Mouse (Mus musculus): ENCODE measurements around the gene Phc2. TPM values are rescaled to one million over a fixed set of nuclear protein-coding genes. Genes with fewer than 3 reads are reported as not detected.
"Not testable (repeated sequence)": the region's sequence is repeated elsewhere in the genome, so short reads cannot be mapped to it uniquely, and the experiment has no call there.

The Phc2 gene
- total RNA-seq (2021) = 10 to 100 TPM; 39.5 to 45.3 TPM
- long read RNA-seq, experiment 1, transcript Phc2-202 (7 exons, 2,535 nt) = major isoform, 45 of 58 reads
- long read RNA-seq, experiment 1, partial matches to known transcripts = 3 of 58 reads
- long read RNA-seq, experiment 1, other reads (novel, unspliced or antisense) = 9 of 58 reads
- long read RNA-seq, experiment 2, transcript Phc2-202 (7 exons, 2,535 nt) = major isoform, 15 of 29 reads
- long read RNA-seq, experiment 2, partial matches to known transcripts = 7 of 29 reads
- long read RNA-seq, experiment 2, other reads (novel, unspliced or antisense) = 7 of 29 reads

DNA sequence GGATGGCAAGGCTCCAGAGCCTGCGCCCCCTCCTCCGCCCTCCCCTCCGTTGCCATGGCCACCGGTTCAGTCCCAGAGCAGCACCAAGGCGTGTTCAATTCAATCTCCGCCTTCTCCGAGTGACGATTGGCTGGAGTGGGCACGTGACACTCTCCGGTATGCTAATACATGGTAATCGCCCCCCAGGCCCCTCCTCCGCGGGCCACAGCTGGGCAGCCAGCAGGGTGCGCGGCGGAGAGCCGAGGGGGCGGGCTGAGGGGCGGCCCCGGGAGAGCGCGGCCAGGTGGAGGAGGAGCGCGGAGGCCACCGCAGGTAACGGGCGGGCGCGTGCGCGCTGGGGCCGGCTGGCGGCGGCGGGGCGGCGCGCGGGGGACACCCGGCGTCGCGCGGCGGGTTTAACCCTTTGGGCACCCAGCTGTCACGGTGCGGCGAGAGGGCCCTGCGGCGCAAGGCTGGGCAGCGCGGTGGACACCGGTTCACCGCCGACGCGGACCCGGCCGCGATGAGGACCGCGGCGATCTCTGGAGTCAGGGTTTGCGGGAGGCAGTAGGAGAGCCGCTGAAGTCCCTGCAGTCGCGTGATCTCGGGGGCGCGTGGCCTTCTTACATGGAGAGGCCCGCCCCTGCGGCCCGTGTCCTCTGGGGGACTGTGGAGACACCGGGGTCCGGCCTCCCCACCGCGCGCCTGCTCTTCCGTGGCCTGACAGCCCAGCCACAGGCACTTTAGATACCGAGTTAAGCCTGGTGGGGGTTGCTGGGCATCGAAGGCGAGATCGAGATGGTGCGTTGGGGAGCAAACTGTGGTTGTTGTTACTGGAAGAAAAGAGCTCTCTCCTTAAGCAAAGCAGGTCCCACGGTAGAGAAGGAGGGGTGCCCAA is at the start of gene Phc2:
Phc2 (plus strand) TSS at position 198 of the 877 bp plus-strand sequence.
- DNase-seq = peak; percentile 87 to 92

DNA sequence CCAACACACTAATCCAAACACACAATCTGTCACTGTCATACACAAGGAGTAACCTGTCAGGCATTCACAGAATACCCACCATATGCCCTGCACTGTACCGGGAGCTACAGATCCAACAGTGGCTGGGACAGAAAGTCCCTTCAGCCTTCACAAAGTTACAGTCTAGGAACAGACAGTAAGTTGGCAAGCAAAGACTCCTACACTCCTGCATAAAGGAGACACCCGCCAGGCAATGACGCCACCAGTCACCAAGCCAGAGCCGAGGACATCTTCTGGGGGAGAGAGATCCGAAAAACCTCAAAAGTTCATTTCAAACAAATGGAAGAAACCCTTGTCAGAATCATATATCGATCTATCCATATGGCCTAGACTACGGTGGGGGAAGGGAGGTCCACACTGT is 47.9 kb upstream of the Phc2 start:
- no peak for DNase-seq

DNA sequence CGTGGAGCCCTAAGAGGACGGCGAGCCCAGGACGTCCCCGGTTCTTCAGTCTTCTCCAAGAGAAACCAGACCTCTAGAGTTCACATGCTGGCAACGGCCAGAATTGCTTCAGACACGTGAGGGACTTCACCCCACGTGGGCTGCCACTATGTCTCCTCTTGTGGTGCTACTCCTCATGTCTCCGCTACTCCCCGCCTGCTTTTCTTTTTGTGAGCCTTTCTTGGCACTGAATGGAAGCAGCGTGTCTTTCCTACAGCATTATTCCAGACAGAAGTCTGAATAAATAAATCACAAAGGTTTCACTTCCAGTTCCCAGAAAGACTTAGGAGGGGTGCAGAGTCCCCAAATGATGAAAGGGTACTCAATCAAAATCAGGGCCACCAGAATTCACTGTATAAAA is 46.8 kb upstream of the Phc2 start:
- DNase-seq = peak; percentile 19 to 37

DNA sequence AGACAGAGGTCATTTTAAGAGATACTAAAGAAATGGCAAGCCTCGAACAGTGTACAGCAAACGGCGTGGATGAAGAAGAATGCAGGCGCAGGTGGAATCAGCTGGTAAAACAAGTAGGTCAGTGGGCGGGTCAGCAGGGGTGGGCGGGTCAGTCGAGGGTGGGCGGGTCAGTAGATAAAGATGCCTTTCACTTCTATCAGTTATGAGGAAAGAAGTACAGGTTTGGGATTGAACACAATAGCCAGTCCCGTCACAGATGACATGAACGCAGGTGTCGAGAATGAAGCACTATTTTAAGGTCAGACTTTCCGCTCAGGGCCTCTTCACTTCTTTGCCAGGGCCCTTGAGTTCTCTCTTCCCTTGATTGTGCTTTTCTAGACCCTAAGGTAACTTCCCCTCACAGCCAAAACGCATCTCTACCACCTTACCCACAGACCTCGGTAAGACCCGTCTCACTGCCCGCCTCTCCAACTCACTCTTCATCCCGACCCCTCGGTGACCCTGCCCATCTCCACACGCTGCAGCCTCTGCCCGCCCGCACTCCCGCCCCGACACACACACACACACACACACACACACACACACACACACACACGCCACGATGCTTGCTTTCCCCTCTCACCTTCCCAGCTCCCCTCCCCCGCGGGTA is 45.1 kb upstream of the Phc2 start:
- peak in 1 of 2 experiments; percentile 7 for DNase-seq

DNA sequence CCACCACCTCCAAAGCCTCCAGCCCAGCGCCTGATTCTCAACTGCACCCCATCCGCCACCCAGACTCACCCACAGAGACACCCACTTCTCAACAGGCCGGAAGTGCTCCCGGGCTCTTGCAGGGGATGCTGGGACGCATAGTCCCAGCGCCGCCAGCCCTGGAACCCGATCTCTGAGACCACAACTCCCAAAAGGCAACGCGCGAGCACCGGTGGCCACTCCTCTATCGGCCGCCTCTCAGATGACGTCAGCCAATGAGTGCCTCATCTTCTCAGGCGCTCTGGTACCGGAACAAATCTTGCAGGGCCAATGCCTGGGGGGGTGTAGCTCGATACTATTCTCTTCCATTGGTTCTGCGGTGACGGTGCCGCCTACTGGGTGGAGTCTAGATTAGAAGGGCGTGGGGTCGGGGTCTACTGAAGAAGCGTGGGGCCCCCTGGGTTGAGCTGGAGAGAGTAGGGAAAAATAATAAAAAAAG is 44.5 kb upstream of the Phc2 start, which contains the start of gene Zscan20:
Zscan20 (minus strand) TSS at position 174 of the 478 bp plus-strand sequence.
- peak; percentile 96 to 99 for DNase-seq

DNA sequence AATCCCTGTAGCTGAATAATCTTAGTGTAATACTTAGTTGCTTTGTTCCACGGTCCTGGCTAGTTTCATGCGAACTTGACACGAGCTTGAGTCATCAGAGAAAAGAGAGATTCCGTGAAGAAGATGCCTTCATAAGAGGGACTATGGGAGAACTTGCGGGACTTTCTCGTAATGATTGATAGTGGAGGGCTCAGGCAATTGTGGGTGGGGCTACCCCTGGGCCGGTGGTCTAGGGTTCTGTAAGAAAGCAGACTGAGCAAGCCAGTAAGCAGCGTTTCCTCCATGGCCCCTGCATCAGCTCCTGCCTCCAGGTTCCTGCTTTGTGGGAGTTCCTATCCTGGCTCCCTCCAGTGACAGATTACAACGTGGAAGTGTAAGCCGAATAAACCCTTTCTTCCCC is 43.8 kb upstream of the Phc2 start:
- peak in 1 of 2 experiments; percentile 16 for DNase-seq

DNA sequence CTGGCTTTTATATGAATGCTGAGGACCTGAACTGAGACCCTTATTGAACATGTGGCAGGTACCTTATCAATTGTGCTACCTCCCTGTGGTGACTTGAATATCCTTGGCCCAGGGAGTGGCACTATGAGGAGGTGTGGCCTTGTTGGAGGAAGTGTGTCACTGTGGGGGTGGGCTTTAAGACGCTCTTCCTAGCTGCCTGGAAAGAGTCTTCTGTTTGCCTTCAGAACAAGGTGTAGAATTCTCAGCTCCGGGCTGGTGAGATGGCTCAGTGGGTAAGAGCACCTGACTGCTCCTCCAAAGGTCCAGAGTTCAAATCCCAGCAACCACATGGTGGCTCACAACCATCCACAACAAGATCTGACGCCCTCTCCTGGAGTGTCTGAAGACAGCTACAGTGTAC is 42.8 kb upstream of the Phc2 start:
- DNase-seq = not testable (repeated sequence)

DNA sequence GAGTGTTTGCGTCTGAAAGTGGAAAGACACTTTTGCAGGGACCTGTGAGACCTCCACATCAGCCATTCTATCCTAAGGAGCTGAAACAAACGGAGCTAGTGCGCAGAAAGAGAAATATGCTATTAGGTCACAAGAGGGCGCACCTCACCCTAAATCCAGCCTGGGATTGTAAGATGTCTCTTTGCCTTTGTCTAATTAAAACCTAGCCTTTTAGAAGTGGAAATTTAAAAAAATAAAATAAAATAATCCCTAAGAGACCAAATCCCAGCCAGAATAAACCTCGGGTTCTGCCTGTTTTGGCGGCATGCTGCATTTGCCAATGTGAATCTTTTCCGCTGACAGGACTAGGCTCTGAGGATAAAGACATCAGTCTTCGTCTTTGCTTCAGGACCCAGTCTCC is 41.2 kb upstream of the Phc2 start:
- DNase-seq = peak in 1 of 2 experiments; percentile 58

DNA sequence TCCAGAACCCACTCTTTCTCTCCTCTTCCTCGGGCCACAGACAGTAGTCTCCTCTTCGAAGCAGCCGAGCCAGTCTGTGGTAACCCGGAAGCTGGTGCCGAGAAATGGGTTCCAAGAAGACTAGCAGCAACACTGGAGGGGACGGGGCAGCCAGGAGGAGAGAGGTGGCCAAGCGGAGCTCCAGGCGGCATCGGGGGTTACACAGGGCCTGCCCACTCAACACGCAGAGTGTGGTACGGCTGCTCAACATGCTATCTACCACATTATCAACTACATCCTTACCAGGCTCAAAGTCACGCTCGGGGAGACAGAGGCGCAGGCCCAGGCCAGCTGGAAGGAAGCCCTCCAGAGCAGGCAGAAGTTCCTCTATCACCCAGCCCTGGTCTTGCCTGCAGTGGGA is 38.7 kb upstream of the Phc2 start:
- DNase-seq = no peak

DNA sequence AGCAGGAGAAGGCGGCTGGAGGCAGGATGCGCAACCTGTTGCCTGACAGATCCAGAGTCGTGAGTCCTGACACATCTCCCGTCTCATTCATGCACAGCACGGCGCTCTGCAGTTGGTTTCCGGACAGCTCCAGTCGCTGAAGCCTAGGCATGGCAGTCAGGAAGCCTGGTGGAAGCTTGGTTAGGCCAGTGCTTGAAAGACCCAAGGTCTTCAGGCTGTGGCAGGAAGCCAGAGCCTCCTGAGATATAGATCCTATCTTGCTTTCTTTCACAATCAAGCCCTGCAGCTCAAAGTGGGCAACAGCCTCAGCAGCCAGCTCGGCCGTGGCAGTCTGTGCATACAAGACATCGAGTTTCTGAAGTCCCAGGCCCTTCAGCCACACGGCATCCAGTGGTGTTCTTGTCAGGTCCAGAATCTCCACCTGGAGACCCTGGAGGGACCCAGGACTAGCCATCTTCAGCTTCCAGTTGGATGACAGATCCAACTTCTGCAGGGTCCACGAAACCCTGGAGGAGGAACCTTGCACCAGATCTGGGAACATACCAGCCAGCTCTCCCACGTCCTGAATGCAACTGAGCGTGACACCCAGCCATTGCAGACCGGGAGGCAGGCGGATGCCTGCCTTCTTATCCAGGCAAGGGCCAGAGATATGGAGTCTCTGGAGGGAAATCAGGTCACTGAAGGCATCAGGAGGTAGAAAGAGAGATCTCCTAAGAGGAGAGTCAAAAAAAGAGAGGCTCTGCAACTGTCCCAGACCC is 37.0 kb upstream of the Phc2 start:
- no peak for DNase-seq

DNA sequence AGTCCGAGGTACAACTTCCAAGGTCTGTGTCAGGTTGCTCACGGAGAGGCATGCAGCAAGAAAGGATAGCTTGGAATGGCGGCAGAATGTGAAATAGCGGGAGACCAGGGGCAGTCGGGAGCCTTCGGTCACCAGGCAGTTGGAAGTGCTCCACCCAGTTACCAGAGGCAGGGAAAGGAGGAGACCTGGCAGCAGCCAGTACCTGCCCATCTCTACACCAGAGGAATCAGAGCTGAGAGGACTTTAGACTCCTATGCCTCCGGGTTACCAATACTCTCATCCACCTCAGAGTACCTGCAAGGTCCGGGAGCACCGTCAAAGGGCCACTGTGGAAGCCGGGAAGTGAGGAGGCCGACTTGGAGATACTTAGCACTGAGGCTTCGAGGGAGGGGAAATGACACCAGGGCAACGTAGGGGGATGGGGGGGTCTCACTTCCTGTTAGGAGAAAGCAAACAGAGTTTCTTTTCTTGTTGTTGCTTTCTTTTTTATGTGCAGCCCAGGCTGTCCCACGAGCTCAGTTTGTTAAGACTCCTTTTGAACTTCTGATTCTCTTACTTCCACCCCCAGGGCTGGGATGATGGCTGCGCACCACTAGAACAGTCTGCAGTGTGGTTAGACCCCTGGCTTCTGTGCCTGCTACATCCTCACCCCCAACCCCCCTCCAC is 36.1 kb upstream of the Phc2 start, which contains the start of gene Tlr12:
Tlr12 (minus strand) TSS at position 374 of the 666 bp plus-strand sequence.
- DNase-seq = no peak

DNA sequence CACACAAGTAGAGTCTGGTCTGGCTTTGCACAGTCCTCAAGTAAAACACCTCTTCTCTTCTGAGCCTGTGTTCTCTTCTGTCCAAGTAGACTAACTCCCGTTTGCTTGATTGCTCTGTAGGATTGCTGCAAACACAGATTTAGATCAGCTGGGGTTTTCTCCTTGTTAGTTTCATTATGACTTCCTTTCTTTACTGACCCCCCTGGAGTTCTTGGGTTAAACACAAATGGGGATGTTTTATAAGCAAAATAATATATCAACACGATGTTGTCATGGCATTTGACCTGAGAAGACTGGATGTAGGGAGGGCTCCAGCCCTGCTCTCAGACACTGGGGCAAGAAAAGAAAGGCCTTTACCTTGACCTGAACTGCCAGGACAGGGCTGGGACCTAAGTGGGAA is 35.5 kb upstream of the Phc2 start:
- DNase-seq = no peak

DNA sequence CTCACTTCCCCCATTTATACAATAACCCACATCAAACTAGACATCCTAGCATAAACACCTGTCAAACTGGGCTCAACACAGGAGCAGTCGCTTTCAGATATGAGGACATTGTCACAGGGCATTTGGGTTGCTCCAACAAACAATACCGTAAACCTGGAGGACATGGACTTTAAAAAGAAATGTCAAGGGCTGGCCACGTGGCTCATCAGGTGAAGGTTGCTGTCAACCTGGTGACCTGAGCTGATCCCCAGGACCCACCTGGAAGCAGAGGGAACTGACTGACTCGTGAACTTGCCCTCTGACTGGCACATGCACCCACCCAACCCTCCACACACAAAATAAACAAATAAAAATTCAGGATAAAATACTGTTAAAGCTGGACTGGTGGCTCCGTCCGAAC is 33.9 kb upstream of the Phc2 start:
- DNase-seq = no peak

DNA sequence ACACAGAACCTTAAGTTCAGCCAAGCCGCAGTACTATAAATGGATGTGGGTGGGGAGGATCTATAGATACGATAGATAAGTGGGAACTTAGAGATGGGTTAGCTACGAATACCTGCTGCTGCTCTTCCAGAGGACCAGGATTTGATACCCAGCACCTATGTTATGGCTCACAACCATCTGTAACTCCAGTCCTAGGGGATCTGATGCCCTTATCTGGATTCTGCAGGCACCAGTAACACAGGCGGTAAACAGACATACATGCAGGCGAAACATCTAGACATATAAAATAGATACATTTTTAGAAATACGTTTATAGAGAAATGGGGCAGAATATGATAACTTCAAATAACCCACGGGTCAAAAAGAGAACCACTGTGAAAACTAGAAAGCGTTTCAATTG is 33.4 kb upstream of the Phc2 start:
- DNase-seq = no peak

DNA sequence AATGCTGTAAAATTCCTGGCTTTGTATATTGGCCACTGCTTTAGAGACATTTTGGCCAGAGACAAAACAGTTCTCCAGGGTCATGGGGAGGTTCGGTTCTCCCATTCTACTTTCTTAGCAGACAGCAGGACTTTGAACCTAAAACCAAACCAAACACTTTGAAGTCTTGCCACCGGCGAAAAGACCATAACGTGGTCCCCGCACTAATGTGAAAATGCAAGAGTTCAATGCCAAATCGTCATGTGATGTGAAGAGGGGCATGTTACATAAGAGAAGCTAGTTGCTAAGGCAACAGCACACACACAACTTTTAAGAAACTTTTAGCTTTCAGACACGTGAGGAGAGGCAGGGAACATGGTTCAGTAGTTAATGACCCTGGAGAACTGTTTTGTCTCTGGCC is 19.1 kb upstream of the Phc2 start:
- DNase-seq = no peak

DNA sequence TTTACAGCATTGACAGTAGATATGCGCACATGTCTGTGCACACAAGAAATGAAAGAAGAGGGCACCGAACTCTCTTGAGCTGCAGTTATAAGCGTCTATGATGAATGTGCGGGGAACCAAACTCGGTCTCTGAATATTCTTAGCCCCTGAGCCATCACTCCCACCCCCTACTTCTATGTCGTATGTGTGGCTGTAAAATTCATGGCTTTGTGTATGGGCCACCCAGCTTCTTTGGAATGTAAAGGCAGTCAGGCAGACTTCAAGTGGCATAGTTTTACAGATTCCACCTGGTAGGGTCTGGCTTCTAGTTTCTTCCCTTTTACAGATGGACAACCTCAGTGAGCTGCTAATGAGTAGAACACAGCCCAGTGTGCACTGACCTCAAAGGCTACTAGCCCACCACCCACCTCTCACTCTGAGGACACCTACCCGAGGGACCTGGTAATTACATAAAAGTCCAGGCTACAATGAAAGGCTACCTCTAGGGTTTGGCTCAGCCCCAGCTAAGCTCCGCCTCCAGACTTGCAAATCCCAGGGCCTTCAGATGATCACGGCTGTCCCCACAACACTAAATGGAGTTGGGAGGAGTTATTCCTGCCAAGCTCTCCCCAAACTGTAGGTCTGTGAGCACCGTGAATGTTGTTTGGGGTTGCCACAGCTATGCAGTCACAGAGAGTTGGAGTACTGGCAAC is 18.5 kb upstream of the Phc2 start:
- DNase-seq = no peak

DNA sequence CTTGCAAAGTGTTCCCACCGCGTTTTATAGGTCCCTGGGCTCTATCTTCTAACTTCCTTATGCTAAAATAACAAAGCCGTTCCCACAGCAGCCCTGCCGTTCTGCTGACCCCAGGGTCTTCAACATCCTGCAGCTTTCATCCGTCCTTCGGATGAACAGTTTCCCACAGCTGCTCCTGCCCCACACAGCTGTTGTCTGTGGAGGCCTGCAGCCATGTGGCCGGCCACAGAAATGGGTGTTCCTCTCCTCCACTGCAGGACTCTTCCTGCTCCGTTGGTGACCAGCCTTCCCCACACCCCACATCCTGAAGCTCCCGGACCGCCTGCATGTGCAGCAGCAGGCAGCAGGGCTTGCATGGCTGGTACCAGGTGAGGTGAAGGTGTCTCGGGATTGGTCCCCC is 17.3 kb upstream of the Phc2 start:
- DNase-seq = no peak

DNA sequence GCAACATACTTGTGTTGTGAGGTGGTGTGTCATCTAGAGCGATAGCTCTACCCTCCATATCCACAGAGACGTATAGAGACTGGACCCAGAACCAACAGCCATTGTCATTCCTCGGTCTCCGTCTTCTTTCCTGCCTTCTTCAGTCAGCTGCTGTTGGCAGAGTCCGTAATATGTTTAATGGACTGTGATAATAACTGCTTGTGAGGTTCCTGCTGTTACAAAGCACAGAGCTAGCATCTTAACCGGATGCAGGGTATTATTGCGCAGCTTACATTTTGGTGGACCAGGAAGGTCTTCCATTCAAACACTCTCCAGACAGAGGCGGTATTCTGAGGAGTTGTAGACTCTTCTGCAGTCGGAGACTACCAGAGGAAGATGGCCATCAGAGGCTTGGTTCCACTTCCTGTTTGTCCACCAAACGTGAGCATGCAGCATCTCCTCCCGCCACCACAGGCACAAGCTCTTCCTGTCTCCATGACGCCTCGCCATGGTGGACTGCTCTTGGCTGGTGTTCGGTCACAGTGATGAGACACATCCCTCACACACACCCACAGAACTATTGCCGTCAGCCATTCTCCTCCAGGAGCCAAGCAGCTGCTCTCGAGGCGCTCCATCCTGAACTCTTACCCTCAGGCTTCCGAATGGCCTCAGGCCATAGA is 16.1 kb upstream of the Phc2 start:
- no peak for DNase-seq

DNA sequence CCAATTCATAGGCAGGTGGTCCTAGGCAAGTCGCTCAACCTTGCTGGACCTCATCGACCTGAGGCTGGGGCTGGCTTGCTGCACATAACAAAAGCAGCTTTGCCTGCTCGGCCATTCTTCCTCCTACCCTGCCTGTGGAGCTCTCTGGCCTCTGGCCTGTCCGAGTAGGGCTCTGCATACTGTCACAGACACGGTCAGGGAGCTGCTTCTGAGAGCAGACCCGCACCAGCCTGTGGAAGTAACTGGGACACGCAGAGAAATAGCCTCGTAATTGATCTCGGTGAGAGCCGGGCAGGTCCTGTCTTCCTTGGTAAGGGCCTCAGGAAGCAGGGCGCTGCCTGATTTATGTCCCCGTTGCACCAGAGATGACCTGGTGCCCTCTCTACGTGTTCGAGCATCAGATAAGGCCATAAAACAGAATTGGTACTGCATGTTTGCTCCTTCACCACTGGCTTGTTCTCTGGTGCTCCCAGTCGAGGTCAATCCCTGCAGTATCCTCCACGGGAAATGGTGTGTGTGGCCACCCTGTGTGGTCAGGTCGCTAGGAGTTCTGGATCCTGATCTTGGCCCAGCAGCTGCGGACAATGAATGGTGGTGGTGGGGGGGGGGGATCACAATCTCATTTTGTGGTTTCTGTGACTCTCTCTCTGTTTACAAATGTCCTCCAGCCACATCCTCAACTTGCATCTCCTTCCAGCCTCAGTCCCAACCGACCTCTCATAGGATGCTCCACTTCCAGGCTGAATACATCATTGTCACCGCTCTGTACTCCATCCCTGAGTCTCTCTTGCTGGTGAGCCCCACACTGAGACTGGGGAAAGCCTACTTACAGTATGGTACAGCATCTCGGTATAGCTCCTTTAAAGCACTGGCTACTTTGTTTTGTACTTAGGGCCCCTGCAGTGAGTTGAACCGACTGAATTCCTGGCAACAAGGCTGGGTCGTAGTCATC is 12.5 kb upstream of the Phc2 start:
- no peak for DNase-seq

Data from heart, adult 18-20 months (tissue).